Mouse (Mus musculus): ENCODE results near the gene Mgat5b. TPM values are rescaled to one million over a fixed set of nuclear protein-coding genes. Genes with fewer than 3 reads are reported as not detected.

Gene Mgat5b
- polyA plus RNA-seq, 1 experiment from 2014 or later: 1.3 TPM

- no peak overlapping the region for H3K9ac ChIP-seq (replicated peaks; ENCODE audit: low read depth, low read length)
- no peak overlapping the region for H3K4me3 ChIP-seq (ENCODE audit: low read depth, low read length)
- H3K27me3 ChIP-seq (ENCODE audit: control insufficient read depth, insufficient read depth, low read length): no peaks in the 10 kb centered on the region
- no peaks in the 10 kb centered on the region for H3K36me3 ChIP-seq (ENCODE audit: control insufficient read depth, insufficient read depth, low read length)
- H3K27ac ChIP-seq (ENCODE audit: low read length): no peak overlapping the region
- ATAC-seq (ENCODE audit: insufficient number of reproducible peaks, insufficient read depth, low FRiP score, low read depth): no peak
- WGBS: 5% methylated on average over 23 of the region's 23 CpGs
- H3K4me2 ChIP-seq (replicated peaks; ENCODE audit: low read depth, low read length): peak overlapping the region; percentile 40
- no peaks in the 10 kb centered on the region for H3K4me1 ChIP-seq (ENCODE audit: control insufficient read depth, insufficient read depth, low read length)
- H3K9me3 ChIP-seq (ENCODE audit: control insufficient read depth, low read depth, low read length): no peaks in the 10 kb centered on the region
Observed at GRCm38 (mm10) chr11:116905741-116906456, 12.8 kb upstream of the Mgat5b start.

DNA sequence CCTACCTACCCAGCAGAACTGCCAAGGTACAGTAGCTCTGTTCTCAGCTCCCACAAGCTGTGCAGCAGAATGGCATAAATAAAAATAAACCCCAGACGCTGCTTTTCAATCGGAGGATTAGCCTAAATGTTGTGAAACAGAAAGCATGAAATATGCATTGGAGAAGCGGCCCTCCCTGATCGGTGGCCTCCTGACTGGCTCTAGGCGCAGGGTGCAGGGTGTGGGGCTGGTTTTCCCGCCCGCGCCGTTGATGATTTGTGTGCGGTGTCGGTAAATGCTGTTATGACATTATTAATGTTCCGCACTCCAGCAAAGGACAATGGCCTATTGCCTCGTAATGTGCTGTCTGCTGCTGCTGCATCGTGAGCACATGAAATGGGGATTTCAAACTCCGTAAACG, 5.1 kb upstream of the Mgat5b start:
- Histone ChIP-seq H3K4me1 (ENCODE audit: control insufficient read depth, insufficient read depth, low read length) (no peaks in the 10 kb centered on the region), H3K9me3 (ENCODE audit: control insufficient read depth, low read depth, low read length) (no peaks in the 10 kb centered on the region), H3K4me3 (ENCODE audit: low read depth, low read length) (no peak overlapping the region), H3K27me3 (ENCODE audit: control insufficient read depth, insufficient read depth, low read length) (peaks cover 12% of the 10 kb centered on the region), H3K4me2 (replicated peaks; ENCODE audit: low read depth, low read length) (no peak overlapping the region), H3K27ac (ENCODE audit: low read length) (no peak overlapping the region), H3K36me3 (ENCODE audit: control insufficient read depth, insufficient read depth, low read length) (no peaks in the 10 kb centered on the region), H3K9ac (replicated peaks; ENCODE audit: low read depth, low read length) (no peak overlapping the region)
- ATAC-seq (ENCODE audit: insufficient number of reproducible peaks, insufficient read depth, low FRiP score, low read depth): no peak
- WGBS: 28% methylated on average over 16 of the region's 16 CpGs

- no peak for ATAC-seq (ENCODE audit: insufficient number of reproducible peaks, insufficient read depth, low FRiP score, low read depth)
- 75% methylated on average over 5 of the region's 5 CpGs for WGBS
- Histone ChIP-seq H3K4me2 (replicated peaks; ENCODE audit: low read depth, low read length) (no peak overlapping the region), H3K27ac (ENCODE audit: low read length) (no peak overlapping the region), H3K9me3 (ENCODE audit: control insufficient read depth, low read depth, low read length) (no peaks in the 10 kb centered on the region), H3K4me1 (ENCODE audit: control insufficient read depth, insufficient read depth, low read length) (no peaks in the 10 kb centered on the region), H3K9ac (replicated peaks; ENCODE audit: low read depth, low read length) (no peak overlapping the region), H3K4me3 (ENCODE audit: low read depth, low read length) (no peak overlapping the region), H3K27me3 (ENCODE audit: control insufficient read depth, insufficient read depth, low read length) (peaks cover 16% of the 10 kb centered on the region), H3K36me3 (ENCODE audit: control insufficient read depth, insufficient read depth, low read length) (no peaks in the 10 kb centered on the region)
Observed at GRCm38 (mm10) chr11:116914267-116914885, 4.3 kb upstream of the Mgat5b start.

- Histone ChIP-seq H3K36me3 (ENCODE audit: control insufficient read depth, insufficient read depth, low read length) (no peaks in the 10 kb centered on the region), H3K27me3 (ENCODE audit: control insufficient read depth, insufficient read depth, low read length) (peaks cover 23% of the 10 kb centered on the region), H3K4me2 (replicated peaks; ENCODE audit: low read depth, low read length) (no peak overlapping the region), H3K4me1 (ENCODE audit: control insufficient read depth, insufficient read depth, low read length) (no peaks in the 10 kb centered on the region), H3K9ac (replicated peaks; ENCODE audit: low read depth, low read length) (no peak overlapping the region), H3K27ac (ENCODE audit: low read length) (no peak overlapping the region), H3K9me3 (ENCODE audit: control insufficient read depth, low read depth, low read length) (no peaks in the 10 kb centered on the region), H3K4me3 (ENCODE audit: low read depth, low read length) (no peak overlapping the region)
- WGBS: 89% methylated on average over 3 of the region's 3 CpGs
- no peak for ATAC-seq (ENCODE audit: insufficient number of reproducible peaks, insufficient read depth, low FRiP score, low read depth)
Observed at GRCm38 (mm10) chr11:116915241-116915640, 3.4 kb upstream of the Mgat5b start.

DNA sequence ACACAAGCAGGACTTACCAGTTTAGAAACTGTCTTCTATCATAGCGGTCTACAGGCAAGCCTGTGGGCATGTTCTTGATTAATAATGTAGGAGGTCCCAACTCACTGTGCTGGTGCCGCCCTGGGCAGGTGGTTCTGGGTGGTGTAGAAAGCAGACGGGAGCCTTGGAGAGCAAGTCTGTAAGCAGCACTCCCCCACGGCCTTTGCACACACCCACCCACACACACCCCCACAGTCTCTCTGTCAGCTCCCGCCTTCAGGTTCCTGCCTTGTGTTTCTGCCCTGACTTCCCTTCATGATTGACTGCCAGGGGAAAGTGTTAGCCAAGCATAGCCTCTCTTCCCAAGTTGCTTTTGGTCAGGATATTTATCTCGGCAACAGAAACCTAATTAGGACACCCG, 1.3 kb upstream of the Mgat5b start:
- 32% methylated on average over 7 of the region's 7 CpGs for WGBS
- Histone ChIP-seq H3K4me2 (replicated peaks; ENCODE audit: low read depth, low read length) (no peak overlapping the region), H3K4me3 (ENCODE audit: low read depth, low read length) (no peak overlapping the region), H3K27ac (ENCODE audit: low read length) (no peak overlapping the region), H3K9me3 (ENCODE audit: control insufficient read depth, low read depth, low read length) (no peaks in the 10 kb centered on the region), H3K9ac (replicated peaks; ENCODE audit: low read depth, low read length) (no peak overlapping the region), H3K4me1 (ENCODE audit: control insufficient read depth, insufficient read depth, low read length) (no peaks in the 10 kb centered on the region), H3K36me3 (ENCODE audit: control insufficient read depth, insufficient read depth, low read length) (no peaks in the 10 kb centered on the region), H3K27me3 (ENCODE audit: control insufficient read depth, insufficient read depth, low read length) (peaks cover 30% of the 10 kb centered on the region)
- ATAC-seq (ENCODE audit: insufficient number of reproducible peaks, insufficient read depth, low FRiP score, low read depth): no peak

DNA sequence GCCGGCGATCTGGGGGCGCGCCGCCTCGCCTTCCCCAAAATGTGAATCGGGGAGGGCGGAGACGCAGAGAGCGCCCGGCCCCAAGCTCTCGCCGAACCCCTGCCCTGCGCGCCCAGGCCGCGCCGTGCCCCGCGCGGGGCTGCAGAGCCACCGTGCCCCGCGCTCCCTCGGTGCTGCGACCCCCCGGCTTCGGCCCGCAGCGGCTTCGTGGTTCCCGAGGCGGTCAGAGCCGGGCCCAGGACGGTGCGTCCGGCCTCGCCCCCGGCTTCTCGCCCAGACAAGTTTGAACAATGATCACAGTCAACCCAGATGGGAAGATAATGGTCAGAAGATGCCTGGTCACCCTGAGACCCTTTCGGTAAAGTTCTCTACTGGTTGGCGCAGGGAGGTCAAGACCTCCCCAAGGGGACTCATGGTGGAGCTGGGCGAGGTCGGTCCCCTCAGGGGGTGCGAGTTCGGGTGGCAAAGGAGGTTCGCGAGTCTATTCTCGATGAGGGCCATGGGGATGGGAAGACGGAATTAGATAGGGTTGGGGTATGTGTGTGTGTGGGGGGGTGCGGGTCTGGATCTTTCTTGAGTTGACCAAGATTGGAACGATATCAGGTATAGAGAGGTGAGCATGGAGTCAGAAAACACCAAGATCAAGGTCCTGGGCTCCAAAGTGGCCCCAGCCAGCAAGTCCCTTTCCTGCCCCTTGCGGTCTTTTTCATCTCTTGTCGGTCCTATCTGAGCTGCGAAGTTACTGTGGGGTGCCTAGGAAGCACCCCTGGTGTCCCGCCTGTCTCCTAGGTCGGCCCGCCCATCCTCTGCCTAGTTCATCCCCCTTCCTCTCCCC, 740 bp downstream of the Mgat5b start:
- H3K36me3 ChIP-seq (ENCODE audit: control insufficient read depth, insufficient read depth, low read length): no peaks in the 10 kb centered on the region
- peak overlapping the region; percentile 48 for H3K9ac ChIP-seq (replicated peaks; ENCODE audit: low read depth, low read length)
- H3K9me3 ChIP-seq (ENCODE audit: control insufficient read depth, low read depth, low read length): no peaks in the 10 kb centered on the region
- no peak overlapping the region for H3K27ac ChIP-seq (ENCODE audit: low read length)
- ATAC-seq (ENCODE audit: insufficient number of reproducible peaks, insufficient read depth, low FRiP score, low read depth): no peak
- WGBS: 3% methylated on average over 52 of the region's 58 CpGs
- H3K4me2 ChIP-seq (replicated peaks; ENCODE audit: low read depth, low read length): peak overlapping the region; percentile 99
- H3K27me3 ChIP-seq (ENCODE audit: control insufficient read depth, insufficient read depth, low read length): peaks cover 30% of the 10 kb centered on the region
- peak overlapping the region; percentile 48 for H3K4me3 ChIP-seq (ENCODE audit: low read depth, low read length)
- no peaks in the 10 kb centered on the region for H3K4me1 ChIP-seq (ENCODE audit: control insufficient read depth, insufficient read depth, low read length)

DNA sequence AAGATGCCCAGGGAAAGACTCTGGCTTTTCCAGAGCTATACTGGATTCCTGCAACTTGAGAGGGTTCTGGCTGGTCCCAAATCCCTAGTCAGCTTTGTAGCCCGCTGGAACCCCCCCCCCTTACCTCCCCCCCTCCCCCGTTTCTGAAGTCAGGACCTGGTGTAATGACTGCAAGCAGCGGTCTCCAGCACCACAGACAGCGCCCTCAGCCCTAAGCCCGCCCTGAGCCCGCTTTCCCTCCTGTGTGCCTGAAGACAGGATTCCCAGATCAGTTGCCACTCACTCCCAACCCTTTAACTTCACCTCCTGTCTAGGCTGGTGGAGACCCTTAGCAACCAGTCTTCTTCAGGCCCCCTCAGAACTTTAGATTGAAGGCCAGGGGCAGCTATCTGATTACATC, 2.1 kb downstream of the Mgat5b start:
- H3K9me3 ChIP-seq (ENCODE audit: control insufficient read depth, low read depth, low read length): no peaks in the 10 kb centered on the region
- no peak overlapping the region for H3K4me2 ChIP-seq (replicated peaks; ENCODE audit: low read depth, low read length)
- peaks cover 30% of the 10 kb centered on the region for H3K27me3 ChIP-seq (ENCODE audit: control insufficient read depth, insufficient read depth, low read length)
- no peak overlapping the region for H3K27ac ChIP-seq (ENCODE audit: low read length)
- ATAC-seq (ENCODE audit: insufficient number of reproducible peaks, insufficient read depth, low FRiP score, low read depth): no peak
- no peaks in the 10 kb centered on the region for H3K4me1 ChIP-seq (ENCODE audit: control insufficient read depth, insufficient read depth, low read length)
- H3K9ac ChIP-seq (replicated peaks; ENCODE audit: low read depth, low read length): no peak overlapping the region
- 1% methylated on average over 6 of the region's 6 CpGs for WGBS
- no peaks in the 10 kb centered on the region for H3K36me3 ChIP-seq (ENCODE audit: control insufficient read depth, insufficient read depth, low read length)
- no peak overlapping the region for H3K4me3 ChIP-seq (ENCODE audit: low read depth, low read length)

DNA sequence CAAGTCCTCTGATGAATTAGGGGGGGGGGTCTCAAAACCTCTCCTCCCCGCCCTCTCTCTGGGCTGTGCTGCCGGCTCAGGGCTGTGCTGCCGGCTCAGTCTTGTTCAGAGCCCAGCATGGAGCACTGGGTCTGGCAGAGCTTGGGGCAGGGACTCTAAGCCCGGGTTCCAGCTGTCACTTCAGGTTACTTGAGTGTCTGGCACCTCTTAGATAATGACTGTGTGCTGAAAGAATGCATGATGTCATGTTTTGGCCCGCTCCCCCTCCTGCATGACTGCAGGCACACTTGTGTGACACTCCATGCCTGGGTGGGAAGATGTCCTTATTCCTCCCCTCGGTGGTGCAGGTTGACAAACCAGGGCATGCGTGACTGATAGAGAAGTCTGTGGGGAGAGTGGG, 3.4 kb downstream of the Mgat5b start:
- WGBS: 45% methylated on average over 7 of the region's 7 CpGs
- no peak for ATAC-seq (ENCODE audit: insufficient number of reproducible peaks, insufficient read depth, low FRiP score, low read depth)
- H3K27ac ChIP-seq (ENCODE audit: low read length): no peak overlapping the region
- no peak overlapping the region for H3K4me2 ChIP-seq (replicated peaks; ENCODE audit: low read depth, low read length)
- no peak overlapping the region for H3K9ac ChIP-seq (replicated peaks; ENCODE audit: low read depth, low read length)
- H3K9me3 ChIP-seq (ENCODE audit: control insufficient read depth, low read depth, low read length): no peaks in the 10 kb centered on the region
- peaks cover 27% of the 10 kb centered on the region for H3K27me3 ChIP-seq (ENCODE audit: control insufficient read depth, insufficient read depth, low read length)
- no peaks in the 10 kb centered on the region for H3K36me3 ChIP-seq (ENCODE audit: control insufficient read depth, insufficient read depth, low read length)
- H3K4me3 ChIP-seq (ENCODE audit: low read depth, low read length): no peak overlapping the region
- no peaks in the 10 kb centered on the region for H3K4me1 ChIP-seq (ENCODE audit: control insufficient read depth, insufficient read depth, low read length)

All from stomach, embryonic 14.5 days (tissue).